Mouse (Mus musculus) intestine, embryonic 16.5 days (tissue): ENCODE measurements at regions not wholly inside any gene's neighbourhood (a gene's known extent, or its start where the extent isn't known, plus 50 kb on each side); places are given as distances from the start of the nearest gene placed in this dataset.

ENCODE experiments used
- ATAC-seq: fragments of 200-750 bp; cut with Nextera tagmentation; 2 replicates; pipeline ENCODE4 v1.8.0; 2017; ENCODE audit warnings: moderate TSS enrichment, moderate library complexity
- H3K27ac ChIP-seq: fragments of 300-500 bp; sonication (generic); 2 replicates; pipeline ENCODE4 v1.5.1; 2014; ENCODE audit warnings: mild to moderate bottlenecking, low read length
- H3K27me3 ChIP-seq: fragments of 300-500 bp; sonication (generic); replicated peaks from 2 replicates; pipeline ENCODE4 v1.6.1; 2014; ENCODE audit warnings: low read length, control low read depth, mixed read lengths; ENCODE audit not compliant: control insufficient read depth, insufficient read depth
- H3K36me3 ChIP-seq: fragments of 300-500 bp; sonication (generic); 2 replicates; pipeline ENCODE4 v1.6.1; 2014; ENCODE audit warnings: low read length, control low read depth; ENCODE audit not compliant: control insufficient read depth, insufficient read depth
- H3K4me1 ChIP-seq: fragments of 300-500 bp; sonication (generic); 2 replicates; pipeline ENCODE4 v1.6.1; 2014; ENCODE audit warnings: low read length, control low read depth, mixed read lengths; ENCODE audit not compliant: control insufficient read depth, insufficient read depth
- H3K4me2 ChIP-seq: fragments of 300-500 bp; sonication (generic); 2 replicates; pipeline ENCODE4 v1.6.1; 2014; ENCODE audit warnings: low read depth, low read length, control low read depth
- H3K4me3 ChIP-seq: fragments of 300-500 bp; sonication (generic); 2 replicates; pipeline ENCODE4 v1.5.1; 2014; ENCODE audit warnings: mild to moderate bottlenecking, low read length
- H3K9ac ChIP-seq: fragments of 300-500 bp; sonication (generic); 2 replicates; pipeline ENCODE4 v1.6.1; 2014; ENCODE audit warnings: low read depth, low read length
- H3K9me3 ChIP-seq: fragments of 300-500 bp; sonication (generic); 2 replicates; pipeline ENCODE4 v1.6.1; 2016; ENCODE audit warnings: low read length, control low read depth; ENCODE audit not compliant: control insufficient read depth
- WGBS: fragments of 180-500 bp; shearing (Covaris S2); extraction: QIAGEN DNeasy Blood & Tissue Kit; methylation state at CpG from one replicate; pipeline ENCODE4 v1.1.7; 2014; 5-methylcytosine and 5-hydroxymethylcytosine counted together

GRCm38 (mm10) chr2:71670882-71671281, 74.5 kb upstream of the Itga6 start:
- Histone ChIP-seq H3K36me3 (no peaks in the 10 kb centered on the region), H3K9me3 (no peaks in the 10 kb centered on the region), H3K4me1 (peaks cover 3% of the 10 kb centered on the region; the same call in 1 of the 2 replicates), H3K4me3 (no peak overlapping the region), H3K9ac (no peak overlapping the region), H3K4me2 (no peak overlapping the region), H3K27me3 (no peaks in the 10 kb centered on the region), H3K27ac (no peak overlapping the region)
- 76% methylated on average over 4 of the region's 4 CpGs for WGBS
- no peak for ATAC-seq

GRCm38 (mm10) chr2:71673087-71673920, 72.1 kb upstream of the Itga6 start:
- Histone ChIP-seq H3K9me3 (no peaks in the 10 kb centered on the region), H3K27ac (peak overlapping the region; percentile 55), H3K36me3 (no peaks in the 10 kb centered on the region), H3K4me2 (no peak overlapping the region), H3K27me3 (no peaks in the 10 kb centered on the region), H3K4me1 (peaks cover 3% of the 10 kb centered on the region; the same call in 1 of the 2 replicates), H3K4me3 (no peak overlapping the region), H3K9ac (peak overlapping the region; percentile 5; the same call in 1 of the 2 replicates)
- peak; percentile 71 for ATAC-seq
- 61% methylated on average over 18 of the region's 18 CpGs for WGBS

- no peaks in the 10 kb centered on the region for H3K36me3 ChIP-seq
- no peaks in the 10 kb centered on the region for H3K27me3 ChIP-seq
- H3K27ac ChIP-seq, result no peak overlapping the region
- no peak overlapping the region for H3K4me2 ChIP-seq
- peaks cover 4% of the 10 kb centered on the region; the same call in 1 of the 2 replicates for H3K9me3 ChIP-seq
- H3K9ac ChIP-seq, result no peak overlapping the region
- no peak overlapping the region for H3K4me3 ChIP-seq
- WGBS, result 48% methylated on average over 1 of the region's 1 CpGs
- no peak for ATAC-seq
- no peaks in the 10 kb centered on the region for H3K4me1 ChIP-seq
These were observed 64.7 kb upstream of the Itga6 start for GRCm38 (mm10) chr2:71680746-71681145.

GRCm38 (mm10) chr2:71681148-71681547, 64.3 kb upstream of the Itga6 start:
- Histone ChIP-seq H3K27me3 (no peaks in the 10 kb centered on the region), H3K36me3 (no peaks in the 10 kb centered on the region), H3K9me3 (peaks cover 4% of the 10 kb centered on the region; the same call in 1 of the 2 replicates), H3K4me1 (no peaks in the 10 kb centered on the region), H3K4me2 (no peak overlapping the region), H3K4me3 (no peak overlapping the region), H3K27ac (no peak overlapping the region), H3K9ac (no peak overlapping the region)
- ATAC-seq, result no peak
- 62% methylated on average over 4 of the region's 4 CpGs for WGBS

- peaks cover 4% of the 10 kb centered on the region; the same call in 1 of the 2 replicates for H3K9me3 ChIP-seq
- H3K9ac ChIP-seq, result no peak overlapping the region
These were observed 62.0 kb upstream of the Itga6 start for GRCm38 (mm10) chr2:71683375-71683774.

GRCm38 (mm10) chr2:71685239-71685638, 60.2 kb upstream of the Itga6 start:
- Histone ChIP-seq H3K9ac (no peak overlapping the region), H3K4me1 (peaks cover 3% of the 10 kb centered on the region; the same call in 1 of the 2 replicates), H3K9me3 (no peaks in the 10 kb centered on the region), H3K4me2 (no peak overlapping the region), H3K4me3 (no peak overlapping the region), H3K27me3 (no peaks in the 10 kb centered on the region), H3K36me3 (no peaks in the 10 kb centered on the region), H3K27ac (peak overlapping the region; percentile 6; the same call in 1 of the 2 replicates)
- peak; percentile 88 for ATAC-seq
- 53% methylated on average over 7 of the region's 7 CpGs for WGBS

More at GRCm38 (mm10) chr2:71683375-71683774, 62.0 kb upstream of the Itga6 start:
- no peak for ATAC-seq
- no peaks in the 10 kb centered on the region for H3K27me3 ChIP-seq
- no peak overlapping the region for H3K27ac ChIP-seq
- no peaks in the 10 kb centered on the region for H3K36me3 ChIP-seq
- H3K4me2 ChIP-seq, result no peak overlapping the region
- WGBS, result 82% methylated on average over 4 of the region's 4 CpGs
- no peak overlapping the region for H3K4me3 ChIP-seq
- H3K4me1 ChIP-seq, result 0 out of 2 replicates have a peak, but pooled peaks cover 3% of the 10 kb centered on the region

GRCm38 (mm10) chr2:71689041-71689440, 56.4 kb upstream of the Itga6 start:
- 79% methylated on average over 4 of the region's 4 CpGs for WGBS
- H3K27me3 ChIP-seq, result no peaks in the 10 kb centered on the region
- ATAC-seq, result no peak

GRCm38 (mm10) chr2:71690277-71691161, 54.9 kb upstream of the Itga6 start:
- H3K36me3 ChIP-seq, result no peaks in the 10 kb centered on the region
- H3K27me3 ChIP-seq, result no peaks in the 10 kb centered on the region
- peak overlapping the region; percentile 34; the same call in 1 of the 2 replicates for H3K4me2 ChIP-seq
- 0 out of 2 replicates have a peak overlapping the region, but pooled peaks have one; percentile 7 for H3K9ac ChIP-seq
- peaks cover 12% of the 10 kb centered on the region for H3K4me1 ChIP-seq
- WGBS, result 46% methylated on average over 27 of the region's 27 CpGs
- no peaks in the 10 kb centered on the region for H3K9me3 ChIP-seq
- peak; percentile 92 for ATAC-seq
- H3K27ac ChIP-seq, result peak overlapping the region; percentile 23; the same call in 1 of the 2 replicates
- no peak overlapping the region for H3K4me3 ChIP-seq

More at GRCm38 (mm10) chr2:71689041-71689440, 56.4 kb upstream of the Itga6 start:
- no peak overlapping the region for H3K4me3 ChIP-seq
- no peak overlapping the region for H3K27ac ChIP-seq
- H3K36me3 ChIP-seq, result no peaks in the 10 kb centered on the region
- H3K4me2 ChIP-seq, result no peak overlapping the region
- H3K9ac ChIP-seq, result no peak overlapping the region
- H3K9me3 ChIP-seq, result no peaks in the 10 kb centered on the region
- H3K4me1 ChIP-seq, result peaks cover 12% of the 10 kb centered on the region

GRCm38 (mm10) chr2:71694758-71695310, 50.6 kb upstream of the Itga6 start:
- Histone ChIP-seq H3K36me3 (no peaks in the 10 kb centered on the region), H3K27me3 (no peaks in the 10 kb centered on the region), H3K9me3 (no peaks in the 10 kb centered on the region), H3K4me2 (no peak overlapping the region), H3K4me3 (no peak overlapping the region), H3K27ac (no peak overlapping the region), H3K9ac (no peak overlapping the region), H3K4me1 (peaks cover 9% of the 10 kb centered on the region)
- 70% methylated on average over 6 of the region's 6 CpGs for WGBS
- no peak for ATAC-seq
